Mouse (Mus musculus): Measurements from ENCODE around the gene Fubp1. TPM values are rescaled to one million over a fixed set of nuclear protein-coding genes. Genes with fewer than 3 reads are reported as not detected.

Fubp1 gene
- polyA plus RNA-seq, 1 experiment from 2014 or later, result 178 TPM

DNA sequence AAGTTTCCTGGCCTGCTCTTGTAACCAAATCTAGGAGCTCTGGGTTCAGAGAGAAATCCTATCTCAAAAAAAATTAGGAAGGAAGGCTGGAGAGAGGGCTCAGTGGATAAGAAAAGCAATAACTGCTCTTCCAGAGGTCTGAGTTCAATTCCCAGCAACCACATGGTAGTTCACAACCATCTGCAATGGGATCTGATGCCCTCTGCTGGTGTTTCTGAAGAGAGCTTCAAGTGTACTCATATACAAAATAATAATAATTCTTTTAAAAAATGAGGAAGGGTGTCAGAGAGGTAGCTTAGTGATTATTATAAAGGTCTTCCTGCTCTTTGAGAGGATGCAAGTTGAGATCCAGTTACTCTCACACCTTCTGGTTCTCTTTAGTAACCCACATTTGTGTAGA lies 14.7 kb downstream of the Fubp1 start:
- DNase-seq (ENCODE audit: low spot score), result no peak
- Histone ChIP-seq H3K27me3 (ENCODE audit: insufficient read depth, low read length) (no peaks in the 10 kb centered on the region), H3K27ac (no peak overlapping the region), H3K4me1 (replicated peaks; ENCODE audit: insufficient read depth, low read length) (no peaks in the 10 kb centered on the region), H3K9ac (ENCODE audit: low read depth, low read length) (no peak overlapping the region), H3K9me3 (replicated peaks; ENCODE audit: low read length) (no peaks in the 10 kb centered on the region), H3K4me2 (ENCODE audit: low read length) (no peak overlapping the region), H3K4me3 (replicated peaks; ENCODE audit: low read depth, low read length) (no peak overlapping the region), H3K36me3 (ENCODE audit: insufficient read depth, low read length) (peaks cover 53% of the 10 kb centered on the region)
- ATAC-seq (replicated peaks; ENCODE audit: low FRiP score, low read depth), result no peak
- TF ChIP-seq CTCF (IDR thresholded peaks at IDR 0.05; ENCODE audit: low read depth), result peak; percentile 39

DNA sequence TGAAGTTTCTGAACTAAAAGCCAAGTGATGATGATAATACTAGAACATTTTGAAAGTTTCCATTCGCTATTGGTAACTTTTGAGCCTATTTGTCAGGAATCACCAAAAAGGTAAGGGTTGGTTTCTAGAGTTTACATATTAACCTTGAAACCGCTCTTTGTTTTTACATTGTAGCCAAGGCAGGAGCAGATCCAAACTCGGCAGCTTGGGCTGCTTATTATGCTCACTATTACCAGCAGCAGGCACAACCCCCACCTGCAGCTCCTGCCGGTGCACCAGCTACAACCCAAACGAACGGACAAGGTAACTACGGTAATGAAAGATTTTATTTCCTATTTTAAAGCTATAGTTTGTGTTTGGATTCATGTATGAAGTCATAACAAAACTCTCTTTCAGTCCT lies 15.7 kb downstream of the Fubp1 start:
- no peak for TF ChIP-seq CTCF (IDR thresholded peaks at IDR 0.05; ENCODE audit: low read depth)
- DNase-seq (ENCODE audit: low spot score) (no peak), ATAC-seq (replicated peaks; ENCODE audit: low FRiP score, low read depth) (no peak)
- no peaks in the 10 kb centered on the region for H3K4me1 ChIP-seq (replicated peaks; ENCODE audit: insufficient read depth, low read length)
- H3K4me2 ChIP-seq (ENCODE audit: low read length), result no peak overlapping the region
- H3K4me3 ChIP-seq (replicated peaks; ENCODE audit: low read depth, low read length), result no peak overlapping the region
- no peak overlapping the region for H3K9ac ChIP-seq (ENCODE audit: low read depth, low read length)
- peaks cover 54% of the 10 kb centered on the region for H3K36me3 ChIP-seq (ENCODE audit: insufficient read depth, low read length)
- H3K27me3 ChIP-seq (ENCODE audit: insufficient read depth, low read length), result no peaks in the 10 kb centered on the region
- 80% methylated on average over 7 of the region's 7 CpGs for WGBS
- H3K9me3 ChIP-seq (replicated peaks; ENCODE audit: low read length), result no peaks in the 10 kb centered on the region
- no peak overlapping the region for H3K27ac ChIP-seq

DNA sequence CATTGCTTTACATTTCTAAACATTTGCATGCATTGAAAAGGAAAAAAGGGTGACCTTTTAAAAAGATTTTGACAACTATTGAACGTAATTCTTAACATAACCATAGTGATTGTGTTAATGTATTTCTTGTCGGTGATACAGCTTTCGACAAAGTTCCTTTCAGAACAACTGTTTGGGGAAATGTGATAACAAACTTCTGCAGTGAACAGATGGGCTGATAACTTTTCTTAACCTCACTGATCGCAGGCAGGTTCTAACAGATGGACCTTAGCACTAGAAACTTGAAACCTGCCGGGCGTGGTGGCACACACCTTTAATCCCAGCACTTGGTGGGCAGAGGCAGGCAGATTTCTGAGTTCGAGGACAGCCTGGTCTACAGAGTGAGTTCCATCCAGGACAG lies 18.6 kb downstream of the Fubp1 start:
- Histone ChIP-seq H3K27ac (no peak overlapping the region), H3K9me3 (replicated peaks; ENCODE audit: low read length) (no peaks in the 10 kb centered on the region), H3K9ac (ENCODE audit: low read depth, low read length) (no peak overlapping the region), H3K4me3 (replicated peaks; ENCODE audit: low read depth, low read length) (no peak overlapping the region), H3K27me3 (ENCODE audit: insufficient read depth, low read length) (no peaks in the 10 kb centered on the region), H3K36me3 (ENCODE audit: insufficient read depth, low read length) (peaks cover 42% of the 10 kb centered on the region), H3K4me2 (ENCODE audit: low read length) (no peak overlapping the region), H3K4me1 (replicated peaks; ENCODE audit: insufficient read depth, low read length) (no peaks in the 10 kb centered on the region)
- ATAC-seq (replicated peaks; ENCODE audit: low FRiP score, low read depth) (no peak), DNase-seq (ENCODE audit: low spot score) (no peak)
- WGBS, result 94% methylated on average over 7 of the region's 7 CpGs
- TF ChIP-seq CTCF (IDR thresholded peaks at IDR 0.05; ENCODE audit: low read depth), result no peak

DNA sequence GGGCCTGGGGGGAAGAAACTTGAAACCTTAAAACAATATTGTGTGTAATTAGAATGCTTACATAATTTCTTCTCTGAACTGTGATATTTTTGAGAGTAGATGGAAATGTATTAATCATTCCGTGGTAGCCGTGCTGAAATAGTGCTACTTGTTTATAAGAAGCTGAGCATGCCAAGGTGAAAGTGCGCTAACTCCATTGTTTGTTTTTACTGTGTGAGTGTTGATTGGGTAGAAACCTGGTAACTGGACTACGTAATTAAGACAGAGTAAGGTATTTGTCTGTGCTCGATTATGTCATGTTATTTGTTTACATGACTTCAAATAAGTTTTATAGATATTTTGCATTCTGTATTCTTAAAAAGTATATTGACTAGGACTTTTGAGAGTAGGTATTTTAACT lies 19.0 kb downstream of the Fubp1 start:
- H3K4me3 ChIP-seq (replicated peaks; ENCODE audit: low read depth, low read length), result no peak overlapping the region
- H3K9me3 ChIP-seq (replicated peaks; ENCODE audit: low read length), result no peaks in the 10 kb centered on the region
- no peaks in the 10 kb centered on the region for H3K4me1 ChIP-seq (replicated peaks; ENCODE audit: insufficient read depth, low read length)
- no peak overlapping the region for H3K27ac ChIP-seq
- no peak overlapping the region for H3K9ac ChIP-seq (ENCODE audit: low read depth, low read length)
- DNase-seq (ENCODE audit: low spot score), result no peak
- 89% methylated on average over 5 of the region's 5 CpGs for WGBS
- ATAC-seq (replicated peaks; ENCODE audit: low FRiP score, low read depth), result no peak
- H3K36me3 ChIP-seq (ENCODE audit: insufficient read depth, low read length), result peaks cover 38% of the 10 kb centered on the region
- no peaks in the 10 kb centered on the region for H3K27me3 ChIP-seq (ENCODE audit: insufficient read depth, low read length)
- no peak for TF ChIP-seq CTCF (IDR thresholded peaks at IDR 0.05; ENCODE audit: low read depth)
- H3K4me2 ChIP-seq (ENCODE audit: low read length), result no peak overlapping the region

DNA sequence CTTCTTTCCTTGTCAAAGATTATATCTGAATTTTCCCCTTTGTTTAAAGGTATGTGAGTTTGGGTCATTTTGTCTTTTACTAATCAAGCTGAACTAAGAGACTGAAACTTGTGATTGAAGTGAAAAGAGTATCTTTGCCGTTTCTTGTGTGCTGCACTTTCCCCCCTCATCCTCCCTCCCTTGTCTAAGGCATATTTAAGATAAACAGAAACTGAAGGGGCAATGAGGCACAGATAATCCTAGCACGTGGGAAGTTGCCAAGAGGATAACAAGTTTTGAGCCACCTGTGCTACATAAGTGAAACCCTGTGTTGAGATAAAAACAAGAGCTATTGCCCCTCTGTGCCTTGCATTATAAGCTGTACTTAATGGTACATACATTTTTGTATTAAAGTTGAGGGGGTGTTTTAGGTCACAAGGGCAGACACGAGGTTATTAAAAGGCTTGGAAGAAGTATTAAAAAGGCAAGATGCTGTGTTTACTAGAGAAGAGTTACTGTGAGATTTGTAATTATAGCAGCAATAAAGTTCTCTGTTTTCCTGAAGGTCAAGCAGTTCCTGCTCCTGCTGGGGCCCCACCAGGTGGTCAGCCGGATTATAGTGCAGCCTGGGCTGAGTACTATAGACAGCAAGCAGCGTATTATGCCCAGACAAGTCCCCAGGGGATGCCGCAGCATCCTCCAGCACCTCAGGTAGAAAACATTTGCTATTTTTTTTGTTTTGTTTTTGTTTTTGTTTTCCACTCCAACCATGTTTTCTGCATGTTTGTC lies 21.3 kb downstream of the Fubp1 start:
- peaks cover 30% of the 10 kb centered on the region; the same call in 1 of the 2 replicates for H3K36me3 ChIP-seq (ENCODE audit: insufficient read depth, low read length)
- no peak for TF ChIP-seq CTCF (IDR thresholded peaks at IDR 0.05; ENCODE audit: low read depth)
- H3K27ac ChIP-seq, result no peak overlapping the region
- no peak overlapping the region for H3K4me2 ChIP-seq (ENCODE audit: low read length)
- DNase-seq (ENCODE audit: low spot score), result no peak
- H3K4me3 ChIP-seq (replicated peaks; ENCODE audit: low read depth, low read length), result no peak overlapping the region
- H3K9ac ChIP-seq (ENCODE audit: low read depth, low read length), result no peak overlapping the region
- 56% methylated on average over 6 of the region's 6 CpGs for whole genome bisulfite sequencing
- no peak for ATAC-seq (replicated peaks; ENCODE audit: low FRiP score, low read depth)
- H3K27me3 ChIP-seq (ENCODE audit: insufficient read depth, low read length), result no peaks in the 10 kb centered on the region
- H3K9me3 ChIP-seq (replicated peaks; ENCODE audit: low read length), result no peaks in the 10 kb centered on the region
- no peaks in the 10 kb centered on the region for H3K4me1 ChIP-seq (replicated peaks; ENCODE audit: insufficient read depth, low read length)

DNA sequence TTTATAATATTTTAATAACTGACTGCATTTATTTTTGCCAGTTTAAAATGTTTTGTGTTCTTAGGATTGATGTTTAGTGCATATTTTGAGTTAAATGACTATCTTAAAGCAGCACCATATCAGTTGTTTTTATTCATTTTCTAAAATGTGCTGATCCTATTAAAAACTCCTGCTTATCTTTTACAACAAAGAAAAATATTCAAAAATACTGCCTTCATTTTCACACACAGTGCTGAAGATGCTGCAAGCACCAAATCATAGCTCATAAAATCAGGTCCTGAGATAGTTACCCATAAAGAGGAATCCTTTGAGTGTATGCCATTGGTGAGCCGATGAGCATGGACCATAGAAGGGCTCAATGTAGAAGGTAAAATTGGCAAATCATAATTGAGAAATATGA lies 25.0 kb downstream of the Fubp1 start:
- no peak for DNase-seq (ENCODE audit: low spot score)
- Histone ChIP-seq H3K4me3 (replicated peaks; ENCODE audit: low read depth, low read length) (no peak overlapping the region), H3K9me3 (replicated peaks; ENCODE audit: low read length) (no peaks in the 10 kb centered on the region)

DNA sequence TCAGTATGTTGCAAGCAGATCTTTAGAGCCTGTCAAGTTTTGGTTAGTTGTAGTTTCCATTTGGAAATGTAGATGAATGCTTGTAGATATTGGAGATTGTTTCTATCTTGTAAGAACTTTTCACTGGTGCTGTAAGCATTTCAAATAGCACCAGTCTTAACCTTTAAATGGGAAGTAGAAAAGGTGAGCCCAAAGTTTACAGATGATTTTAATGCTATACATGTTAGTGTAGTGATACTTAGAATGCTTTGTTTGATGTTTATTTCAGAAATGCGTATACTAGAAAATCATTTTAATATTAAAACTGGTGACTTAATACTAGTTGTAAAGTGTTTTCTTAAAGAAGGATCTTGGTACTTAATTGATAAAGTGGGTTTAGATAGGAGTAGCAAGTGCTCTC lies 25.6 kb downstream of the Fubp1 start:
- Histone ChIP-seq H3K9me3 (replicated peaks; ENCODE audit: low read length) (no peaks in the 10 kb centered on the region), H3K4me2 (ENCODE audit: low read length) (no peak overlapping the region), H3K27ac (no peak overlapping the region), H3K27me3 (ENCODE audit: insufficient read depth, low read length) (no peaks in the 10 kb centered on the region), H3K4me1 (replicated peaks; ENCODE audit: insufficient read depth, low read length) (no peaks in the 10 kb centered on the region), H3K9ac (ENCODE audit: low read depth, low read length) (no peak overlapping the region), H3K4me3 (replicated peaks; ENCODE audit: low read depth, low read length) (no peak overlapping the region), H3K36me3 (ENCODE audit: insufficient read depth, low read length) (peaks cover 17% of the 10 kb centered on the region)
- no peak for DNase-seq (ENCODE audit: low spot score)
- 94% methylated on average over 1 of the region's 1 CpGs for WGBS
- no peak for ATAC-seq (replicated peaks; ENCODE audit: low FRiP score, low read depth)
- no peak for TF ChIP-seq CTCF (IDR thresholded peaks at IDR 0.05; ENCODE audit: low read depth)

More for the DNA sequence above, 25.0 kb downstream of the Fubp1 start:
- Histone ChIP-seq H3K4me2 (ENCODE audit: low read length) (no peak overlapping the region), H3K9ac (ENCODE audit: low read depth, low read length) (no peak overlapping the region), H3K4me1 (replicated peaks; ENCODE audit: insufficient read depth, low read length) (no peaks in the 10 kb centered on the region), H3K27ac (no peak overlapping the region), H3K27me3 (ENCODE audit: insufficient read depth, low read length) (no peaks in the 10 kb centered on the region), H3K36me3 (ENCODE audit: insufficient read depth, low read length) (peaks cover 19% of the 10 kb centered on the region)
- WGBS, result 88% methylated on average over 1 of the region's 1 CpGs
- ATAC-seq (replicated peaks; ENCODE audit: low FRiP score, low read depth), result no peak
- TF ChIP-seq CTCF (IDR thresholded peaks at IDR 0.05; ENCODE audit: low read depth), result no peak
